Mouse (Mus musculus) induced T-regulatory cell, adult 2 months (primary cell): Measurements from ENCODE around the gene Gpr153.
"Not testable (repeated sequence)": the region's sequence is repeated elsewhere in the genome, so short reads cannot be mapped to it uniquely, and the experiment has no call there.

Experiments used
- DNase-seq: peaks from one replicate; pipeline ENCODE4 v3.0.0-alpha.2; 2012; ENCODE audit warnings: low read depth

Gpr153 gene

DNA sequence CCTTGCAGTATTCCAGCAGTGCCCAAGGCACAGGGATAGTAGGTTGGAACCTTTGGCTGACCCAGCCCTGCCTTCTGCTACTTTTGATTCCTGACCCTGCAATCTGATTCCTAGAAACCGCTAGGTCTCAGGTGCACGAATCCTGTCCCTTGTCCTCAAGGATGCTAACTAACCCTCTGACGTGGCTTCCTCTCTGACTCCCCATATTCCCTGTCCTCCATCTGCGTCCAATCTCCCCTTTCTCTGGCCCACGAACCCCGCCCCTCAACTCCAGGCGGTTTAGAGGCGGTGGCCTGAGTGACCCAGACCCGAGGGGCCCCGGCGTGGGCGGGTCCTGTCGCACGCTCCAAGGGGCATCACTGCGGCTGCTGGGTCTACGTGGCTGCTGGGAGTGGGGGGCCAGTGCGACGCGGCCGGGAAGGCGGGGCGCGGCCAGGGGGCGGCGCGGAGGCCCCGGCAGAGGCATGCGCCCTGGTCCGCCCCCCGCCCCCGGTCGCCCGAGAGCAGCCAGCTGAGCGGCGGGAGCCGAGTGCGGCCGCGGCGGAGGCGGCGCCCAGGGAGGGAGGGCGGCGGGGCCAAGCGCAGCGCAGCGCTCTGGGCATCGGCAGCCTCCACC, at the start of gene Gpr153:
Gpr153 (plus strand) TSS at position 612 of the 616 bp plus-strand sequence.
- no peak for DNase-seq

- no peak for DNase-seq
These were observed 47.0 kb upstream of the Gpr153 start for GRCm38 (mm10) chr4:152226901-152227486.

GRCm38 (mm10) chr4:152227749-152228527, 46.1 kb upstream of the Gpr153 start:
- DNase-seq = no peak

- not testable (repeated sequence) for DNase-seq
These were observed 43.7 kb upstream of the Gpr153 start for GRCm38 (mm10) chr4:152230331-152230730.

- DNase-seq = no peak
These were observed 42.7 kb upstream of the Gpr153 start for GRCm38 (mm10) chr4:152231326-152231725.

- no peak for DNase-seq
These were observed 41.6 kb upstream of the Gpr153 start for GRCm38 (mm10) chr4:152232411-152232903.

GRCm38 (mm10) chr4:152239974-152240373, 34.1 kb upstream of the Gpr153 start:
- DNase-seq = no peak

GRCm38 (mm10) chr4:152243241-152243891, 30.7 kb upstream of the Gpr153 start:
- no peak for DNase-seq

GRCm38 (mm10) chr4:152243969-152244368, 30.1 kb upstream of the Gpr153 start:
- no peak for DNase-seq

DNA sequence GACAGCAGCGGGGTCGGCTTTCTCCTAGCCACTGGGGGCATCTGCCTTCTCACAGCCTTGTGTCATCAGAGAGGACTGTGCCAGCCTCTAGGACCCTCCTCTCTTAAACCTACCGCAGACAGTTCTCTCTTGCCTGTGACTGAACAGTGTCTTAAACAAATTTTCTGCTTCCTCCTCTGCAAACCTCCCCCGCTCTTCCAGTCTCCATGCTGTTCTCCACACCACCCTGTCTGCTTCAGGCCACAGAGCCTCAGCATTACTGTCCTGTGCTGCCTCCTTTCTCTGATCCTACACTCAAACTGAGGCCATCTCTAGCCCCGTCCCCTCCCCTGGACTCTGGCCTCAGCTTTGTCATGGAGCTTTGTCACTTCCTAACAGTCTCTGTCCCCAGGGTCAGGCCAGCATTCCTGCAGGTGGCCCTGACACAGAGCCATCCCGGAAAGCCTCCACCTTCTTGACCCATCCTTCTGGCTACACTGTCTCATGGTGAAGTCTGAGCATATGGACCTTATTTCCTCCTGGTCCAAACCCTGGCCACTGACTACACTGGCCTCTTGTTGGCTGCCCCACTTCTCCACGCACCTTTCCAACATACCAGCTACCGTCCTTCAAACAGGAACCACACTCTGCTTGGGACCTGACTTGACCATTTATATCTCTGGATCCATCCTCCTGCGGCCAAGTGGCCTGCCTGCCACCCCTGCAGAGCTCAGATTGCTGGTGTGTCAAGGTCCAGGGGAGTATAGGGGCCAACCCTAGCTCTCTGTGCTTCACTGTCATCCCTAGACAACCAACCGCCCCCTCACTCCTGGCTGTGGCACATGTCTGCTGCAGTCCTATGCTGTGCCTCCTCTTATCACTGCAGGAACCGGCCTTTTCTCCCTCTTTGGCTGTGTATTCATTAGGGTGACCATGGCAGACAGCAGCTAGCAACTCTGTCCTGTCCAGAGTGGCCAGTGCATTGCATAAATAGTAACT, 29.2 kb upstream of the Gpr153 start:
- no peak for DNase-seq

- DNase-seq = no peak
These were observed 28.0 kb upstream of the Gpr153 start for GRCm38 (mm10) chr4:152246011-152246410.

DNA sequence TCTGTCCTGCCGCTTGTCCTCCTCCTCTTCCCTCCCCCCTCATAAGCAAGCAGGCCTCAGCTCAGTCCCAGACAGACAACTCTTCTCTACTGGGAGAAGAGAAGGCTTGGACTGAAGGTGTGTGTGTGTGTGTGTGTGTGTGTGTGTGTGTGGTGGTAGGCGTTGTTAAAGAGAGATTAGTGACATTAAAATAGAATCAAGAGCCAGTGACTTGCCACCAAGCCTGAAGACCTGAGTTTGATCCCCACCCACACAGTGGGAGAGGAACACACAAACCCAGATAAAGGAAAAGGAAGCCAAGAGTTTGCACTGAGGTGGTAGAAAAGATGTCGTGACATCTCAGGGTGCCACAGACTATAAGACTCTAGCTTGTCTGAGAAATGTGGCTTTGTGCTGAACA, 26.8 kb upstream of the Gpr153 start:
- DNase-seq = peak; percentile 14

GRCm38 (mm10) chr4:152250615-152251014, 23.4 kb upstream of the Gpr153 start:
- DNase-seq = no peak

DNA sequence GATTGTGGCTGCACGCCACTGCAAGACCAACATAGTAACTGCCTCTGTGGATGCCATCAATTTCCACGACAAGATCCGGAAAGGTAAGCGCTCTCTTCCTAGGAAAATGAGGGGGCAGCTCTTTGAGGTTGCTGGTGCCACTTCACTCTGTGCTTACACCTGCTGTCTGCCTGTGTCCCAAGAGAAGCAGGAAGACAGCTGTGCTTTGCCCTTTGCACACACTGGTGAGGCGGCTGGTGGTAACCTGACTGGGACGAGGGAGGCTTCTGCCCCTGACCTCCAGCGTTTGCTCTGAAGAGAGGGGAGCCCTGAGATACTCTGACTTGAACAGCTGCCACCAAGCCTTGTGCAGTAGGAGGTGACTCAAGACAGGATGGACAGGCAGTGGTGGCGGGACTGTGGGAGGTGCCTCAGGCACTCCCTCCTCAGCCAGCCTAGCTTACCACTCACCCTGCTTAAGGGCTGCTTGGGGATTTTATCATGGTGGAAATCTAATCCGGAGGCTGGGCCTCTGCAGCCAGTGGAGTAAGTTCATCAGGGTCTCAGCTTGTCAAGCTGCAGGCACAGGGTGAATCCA, 20.8 kb upstream of the Gpr153 start:
- DNase-seq = no peak

GRCm38 (mm10) chr4:152257070-152257469, 17.0 kb upstream of the Gpr153 start:
- no peak for DNase-seq

DNA sequence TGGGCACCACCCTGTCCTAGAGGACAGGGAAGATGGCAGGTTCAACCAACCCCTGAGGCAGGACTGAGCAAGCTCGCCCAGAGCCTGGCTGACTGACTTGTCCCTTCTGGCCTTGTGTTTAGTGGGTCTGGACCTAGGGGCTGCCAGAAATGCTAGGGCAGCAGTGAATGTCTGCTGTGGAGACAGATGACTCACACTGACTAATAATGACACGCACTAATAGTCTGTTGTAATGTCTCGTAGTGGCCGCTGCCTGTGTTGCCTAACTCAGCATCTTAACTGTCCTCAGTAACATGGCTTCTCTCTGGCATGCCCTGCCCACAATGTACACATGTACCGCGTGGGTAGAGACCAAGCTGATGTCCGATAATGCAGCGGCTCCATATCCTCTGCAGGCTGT, 13.6 kb upstream of the Gpr153 start:
- DNase-seq = no peak

DNA sequence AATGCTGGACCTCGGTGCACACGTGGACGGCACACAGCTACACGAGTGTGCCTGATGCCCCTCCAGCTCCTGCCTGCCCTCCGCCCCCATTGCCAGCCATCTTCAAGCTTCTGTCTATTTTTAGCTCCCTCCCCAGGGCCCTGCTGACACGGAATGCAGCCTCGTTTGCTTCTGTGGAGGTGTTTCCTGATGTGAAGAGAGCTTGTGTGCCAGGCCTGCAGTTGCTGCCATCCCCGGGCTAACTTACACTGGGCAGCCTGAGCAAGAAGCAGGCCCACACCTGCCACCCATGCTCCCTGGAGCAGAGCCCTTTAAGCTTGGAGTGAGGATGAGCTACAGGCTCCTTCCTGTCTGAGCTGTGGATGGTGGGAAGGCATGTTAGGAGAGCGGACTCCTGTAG, 11.8 kb upstream of the Gpr153 start:
- no peak for DNase-seq

DNA sequence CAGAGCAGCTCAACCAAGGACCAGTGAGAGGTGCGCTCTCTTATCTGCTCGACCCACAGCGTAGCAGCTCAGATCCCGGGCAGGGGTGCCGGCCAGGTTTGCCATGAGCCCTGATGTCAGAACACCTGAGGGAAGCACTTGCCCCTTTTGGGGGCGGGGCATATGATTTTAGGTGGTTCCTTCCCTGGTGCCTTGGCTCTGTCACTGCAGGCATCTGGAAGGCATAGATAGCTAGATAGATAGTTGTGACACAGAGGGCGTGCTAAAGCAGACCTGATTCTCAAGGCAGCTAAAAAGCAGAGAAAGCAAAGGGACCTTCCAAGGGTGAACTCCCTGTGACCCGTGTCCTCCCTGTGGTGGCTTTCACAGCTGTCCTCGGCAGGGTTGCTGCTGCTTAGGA, 10.9 kb upstream of the Gpr153 start:
- DNase-seq = no peak

DNA sequence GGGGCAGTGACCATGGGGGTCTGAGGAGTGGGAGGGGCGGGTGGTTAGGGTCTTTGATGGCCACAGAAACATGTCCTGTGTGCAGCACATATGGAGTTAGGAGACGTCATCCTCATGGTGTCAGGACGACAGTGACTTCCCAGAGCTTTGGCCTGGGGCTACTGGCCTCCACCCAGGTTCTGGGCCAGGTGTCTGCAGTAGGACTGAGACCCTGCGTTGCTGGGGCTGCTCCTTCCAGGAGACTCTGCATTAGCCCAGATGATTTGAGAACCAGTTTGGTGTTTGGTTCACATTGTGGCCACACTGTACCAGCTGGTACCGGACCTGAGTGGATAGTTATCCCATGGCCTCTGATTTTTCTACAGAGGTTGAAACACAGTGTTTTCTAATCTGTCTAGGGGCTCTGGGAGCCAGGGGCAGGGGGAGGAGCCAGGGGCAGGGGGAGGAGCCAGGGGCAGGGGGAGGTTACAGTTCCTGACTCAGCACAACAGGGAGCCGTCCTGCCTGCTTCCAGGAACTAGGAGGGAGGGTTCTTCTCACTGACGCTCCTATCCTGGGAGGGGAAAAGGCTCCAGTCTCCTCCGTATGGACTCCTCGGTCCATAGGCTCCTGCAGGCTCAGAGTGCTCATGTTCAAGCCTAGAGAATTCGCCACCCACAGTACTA, 10.4 kb upstream of the Gpr153 start:
- DNase-seq = no peak

GRCm38 (mm10) chr4:152264177-152264530, 9.9 kb upstream of the Gpr153 start:
- DNase-seq = no peak
